Mouse (Mus musculus): Measurements from ENCODE around the gene Nfrkb.

Nfrkb gene

GRCm38 (mm10) chr9:31422143-31422542 lies 36.2 kb downstream of the Nfrkb start:
- no peak for DNase-seq (ENCODE audit: low read depth in 2 of 2, low spot score in 2 of 2)

GRCm38 (mm10) chr9:31428971-31429370 lies 43.0 kb downstream of the Nfrkb start:
- no peak for DNase-seq (ENCODE audit: low read depth in 2 of 2, low spot score in 2 of 2)

GRCm38 (mm10) chr9:31430011-31430410 lies 44.0 kb downstream of the Nfrkb start:
- DNase-seq (ENCODE audit: low read depth in 2 of 2, low spot score in 2 of 2): no peak

- no peak for DNase-seq (ENCODE audit: low read depth in 2 of 2, low spot score in 2 of 2)
Observed at GRCm38 (mm10) chr9:31431751-31432150, 45.8 kb downstream of the Nfrkb start.

- DNase-seq (ENCODE audit: low read depth in 2 of 2, low spot score in 2 of 2): no peak
Observed at GRCm38 (mm10) chr9:31432336-31432975, 46.5 kb downstream of the Nfrkb start.

- DNase-seq (ENCODE audit: low read depth in 2 of 2, low spot score in 2 of 2): no peak
Observed at GRCm38 (mm10) chr9:31433431-31433830, 47.4 kb downstream of the Nfrkb start.

- DNase-seq (ENCODE audit: low read depth in 2 of 2, low spot score in 2 of 2): no peak
Observed at GRCm38 (mm10) chr9:31435415-31435814, 49.4 kb downstream of the Nfrkb start.

- DNase-seq (ENCODE audit: low read depth in 2 of 2, low spot score in 2 of 2): no peak
Observed at GRCm38 (mm10) chr9:31437861-31438260, 51.9 kb downstream of the Nfrkb start.

GRCm38 (mm10) chr9:31438834-31439233 lies 52.8 kb downstream of the Nfrkb start:
- no peak for DNase-seq (ENCODE audit: low read depth in 2 of 2, low spot score in 2 of 2)

GRCm38 (mm10) chr9:31439341-31439740 lies 53.3 kb downstream of the Nfrkb start:
- no peak for DNase-seq (ENCODE audit: low read depth in 2 of 2, low spot score in 2 of 2)

- DNase-seq (ENCODE audit: low read depth in 2 of 2, low spot score in 2 of 2): no peak
Observed at GRCm38 (mm10) chr9:31440366-31440765, 54.4 kb downstream of the Nfrkb start.

- no peak for DNase-seq (ENCODE audit: low read depth in 2 of 2, low spot score in 2 of 2)
Observed at GRCm38 (mm10) chr9:31441487-31441886, 55.5 kb downstream of the Nfrkb start.

GRCm38 (mm10) chr9:31444236-31444635 lies 58.2 kb downstream of the Nfrkb start:
- DNase-seq (ENCODE audit: low read depth in 2 of 2, low spot score in 2 of 2): no peak

GRCm38 (mm10) chr9:31449145-31449772 lies 63.3 kb downstream of the Nfrkb start:
- DNase-seq (ENCODE audit: low read depth in 2 of 2, low spot score in 2 of 2): no peak

- DNase-seq (ENCODE audit: low read depth in 2 of 2, low spot score in 2 of 2): no peak
Observed at GRCm38 (mm10) chr9:31452166-31452565, 66.2 kb downstream of the Nfrkb start.

GRCm38 (mm10) chr9:31454356-31454755 lies 68.4 kb downstream of the Nfrkb start:
- DNase-seq (ENCODE audit: low read depth in 2 of 2, low spot score in 2 of 2): no peak

GRCm38 (mm10) chr9:31463190-31463589 lies 77.2 kb downstream of the Nfrkb start:
- no peak for DNase-seq (ENCODE audit: low read depth in 2 of 2, low spot score in 2 of 2)

- no peak for DNase-seq (ENCODE audit: low read depth in 2 of 2, low spot score in 2 of 2)
Observed at GRCm38 (mm10) chr9:31463692-31464474, 77.9 kb downstream of the Nfrkb start, which contains the start of gene Tmem45b. Gene Tmem45b, minus strand, starts transcription at chr9:31464462.

Measured in CD8-positive naive resting alpha-beta T cell, adult 2 months (primary cell).